Mouse (Mus musculus): ENCODE results near the gene Samd5.

Gene Samd5

DNA sequence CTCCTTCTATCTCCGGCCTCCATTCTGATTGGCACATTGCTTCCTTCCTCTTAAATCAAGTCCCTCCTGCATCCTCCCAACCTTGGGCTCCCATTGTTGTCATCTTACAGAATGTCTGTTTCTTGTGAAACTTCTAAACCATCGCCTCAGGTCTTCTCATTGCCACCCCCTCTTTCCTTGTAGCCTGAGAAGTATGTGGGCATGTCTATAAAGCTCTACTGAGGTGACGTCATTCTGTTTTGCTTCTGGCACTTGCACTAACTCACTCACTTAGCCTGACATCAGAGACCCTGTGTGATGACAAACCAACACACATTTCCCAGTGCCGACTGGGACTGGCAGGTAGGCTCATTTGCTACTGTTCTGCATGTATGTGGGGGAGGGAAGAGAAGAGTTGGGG, 100.9 kb downstream of the Samd5 start:
- DNase-seq: no peak

Measured in right cerebral cortex, postnatal 25 days (tissue).